Mouse (Mus musculus) kidney, postnatal 36 days (tissue): ENCODE data around the gene Cdkn2b.

Experiments used
- DNase-seq, 2 experiments: peaks; one replicate each; pipeline ENCODE4 v3.0.0; 2021 to 2022; ENCODE audit warnings: mixed read lengths in 2 of 2

Cdkn2b gene

GRCm38 (mm10) chr4:89286566-89286965 is 24.3 kb downstream of the Cdkn2b start:
- DNase-seq, result no peak

- no peak for DNase-seq
Measured at GRCm38 (mm10) chr4:89285688-89286087, 25.2 kb downstream of the Cdkn2b start.

- no peak for DNase-seq
Measured at GRCm38 (mm10) chr4:89282661-89283060, 28.2 kb downstream of the Cdkn2b start.

- DNase-seq, result peak in 1 of 2 experiments; percentile 36
Measured at GRCm38 (mm10) chr4:89282036-89282566, 28.7 kb downstream of the Cdkn2b start.

- no peak for DNase-seq
Measured at GRCm38 (mm10) chr4:89281236-89281635, 29.6 kb downstream of the Cdkn2b start.

- DNase-seq, result no peak
Measured at GRCm38 (mm10) chr4:89279641-89280040, 31.2 kb downstream of the Cdkn2b start.

GRCm38 (mm10) chr4:89277381-89277940 is 33.4 kb downstream of the Cdkn2b start:
- no peak for DNase-seq

GRCm38 (mm10) chr4:89276669-89277219 is 34.1 kb downstream of the Cdkn2b start:
- DNase-seq, result no peak

- peak in 1 of 2 experiments; percentile 24 for DNase-seq
Measured at GRCm38 (mm10) chr4:89275811-89276584, 34.8 kb downstream of the Cdkn2b start.

- no peak for DNase-seq
Measured at GRCm38 (mm10) chr4:89274829-89275548, 35.9 kb downstream of the Cdkn2b start.

GRCm38 (mm10) chr4:89274006-89274405 is 36.8 kb downstream of the Cdkn2b start:
- DNase-seq, result no peak

- no peak for DNase-seq
Measured at GRCm38 (mm10) chr4:89273585-89273984, 37.3 kb downstream of the Cdkn2b start.

- no peak for DNase-seq
Measured at GRCm38 (mm10) chr4:89272961-89273540, 37.8 kb downstream of the Cdkn2b start.

- DNase-seq, result no peak
Measured at GRCm38 (mm10) chr4:89272101-89272718, 38.6 kb downstream of the Cdkn2b start.

GRCm38 (mm10) chr4:89257768-89258167 is 53.1 kb downstream of the Cdkn2b start:
- no peak for DNase-seq
